Mouse (Mus musculus) v-Abl transformed pro-B cells (cell line): ENCODE results near the gene Ccno.
"Not testable (repeated sequence)": the region's sequence is repeated elsewhere in the genome, so short reads cannot be mapped to it uniquely, and the experiment has no call there.

Experiments used
- in situ Hi-C, 2 experiments: fragments of 400-800 bp; cut with MboI; formaldehyde crosslinking; loops; one replicate each; pipeline ENCODE4 v1.15.1; 2025; ENCODE audit not compliant: unreplicated experiment in 2 of 2

Gene Ccno

GRCm38 (mm10) chr13:112998427-112999201 lies 11.0 kb downstream of the Ccno start:
- in situ Hi-C loops = no loop called here

GRCm38 (mm10) chr13:113000090-113000489 lies 12.5 kb downstream of the Ccno start:
- in situ Hi-C loops = no loop called here

GRCm38 (mm10) chr13:113000576-113001318 lies 13.1 kb downstream of the Ccno start:
- in situ Hi-C loops = no loop called here

GRCm38 (mm10) chr13:113012683-113013082 lies 25.1 kb downstream of the Ccno start:
- in situ Hi-C loops = no loop called here

- in situ Hi-C loops = not testable (repeated sequence)
Observed at GRCm38 (mm10) chr13:113013174-113013953, 25.8 kb downstream of the Ccno start.

GRCm38 (mm10) chr13:113021521-113021920 lies 33.9 kb downstream of the Ccno start:
- in situ Hi-C loops = no loop called here

GRCm38 (mm10) chr13:113022467-113022866 lies 34.9 kb downstream of the Ccno start:
- in situ Hi-C loops = no loop called here

GRCm38 (mm10) chr13:113023274-113024143 lies 35.9 kb downstream of the Ccno start:
- in situ Hi-C loops = no loop called here

GRCm38 (mm10) chr13:113031351-113031750 lies 43.7 kb downstream of the Ccno start:
- in situ Hi-C loops = loop anchor here (10.0 to 25.0 kb wide), 4 partner anchors 117 to 1269 kb away; partner anchors contain the start of gene Arl15 (in 1 of the 2)

GRCm38 (mm10) chr13:113031792-113032571 lies 44.4 kb downstream of the Ccno start:
- in situ Hi-C loops = loop anchor here (10.0 to 25.0 kb wide), 4 partner anchors 117 to 1270 kb away; partner anchors contain the start of gene Arl15 (in 1 of the 2)

GRCm38 (mm10) chr13:113032831-113033230 lies 45.2 kb downstream of the Ccno start:
- in situ Hi-C loops = loop anchor here (10.0 to 25.0 kb wide), 4 partner anchors 118 to 1271 kb away; partner anchors contain the start of gene Arl15 (in 1 of the 2)

GRCm38 (mm10) chr13:113034271-113034886 lies 46.8 kb downstream of the Ccno start:
- in situ Hi-C loops = loop anchor here (10.0 to 25.0 kb wide), 4 partner anchors 120 to 1272 kb away; partner anchors contain the start of gene Arl15 (in 1 of the 2)

- in situ Hi-C loops = loop anchor here (5.0 to 25.0 kb wide), 8 partner anchors 113 to 1273 kb away; partner anchors contain the start of gene Arl15 (in 1 of the 2)
Observed at GRCm38 (mm10) chr13:113034950-113035421, 47.4 kb downstream of the Ccno start, which contains the start of gene Cdc20b. TSS of gene Cdc20b (plus strand) at chr13:113035111.

GRCm38 (mm10) chr13:113035852-113036251 lies 48.2 kb downstream of the Ccno start:
- in situ Hi-C loops = loop anchor here (5.0 to 25.0 kb wide), 8 partner anchors 114 to 1274 kb away; partner anchors contain the start of gene Arl15 (in 1 of the 2)
